ENCODE assay signal across 8 mouse cellular contexts in genomic region chr7:141561682-141562391, GRCm38 (mm10). TPM values are rescaled to one million over a fixed set of nuclear protein-coding genes. Genes with fewer than 3 reads are reported as not detected.
DNase-seq lines count a peak whose midpoint lies in the region; ATAC-seq lines count a peak whose summit lies in the region.

Ap2a2 (plus strand) TSS chr7:141562173.

- peak within 1 kb of the TSS; percentile 97 for H3K9ac ChIP-seq in heart, embryonic 13.5 days
- H3K9ac ChIP-seq in liver, embryonic 12.5 days: peak within 1 kb of the TSS; percentile 99
- H3K9ac ChIP-seq in stomach, embryonic 15.5 days: peak within 1 kb of the TSS; percentile 98

- H3K27ac ChIP-seq in heart, embryonic 13.5 days (replicated peaks): peak within 1 kb of the TSS; percentile 89
- peak within 1 kb of the TSS; percentile 98 for H3K27ac ChIP-seq in liver, embryonic 12.5 days
- H3K27ac ChIP-seq in stomach, embryonic 15.5 days: peak within 1 kb of the TSS; percentile 90

- peaks cover 50% of the 10 kb centered on the region for H3K4me1 ChIP-seq in heart, embryonic 13.5 days
- peaks cover 91% of the 10 kb centered on the region for H3K4me1 ChIP-seq in liver, embryonic 12.5 days
- H3K4me1 ChIP-seq in stomach, embryonic 15.5 days: peaks cover 22% of the 10 kb centered on the region

- DNase-seq in CD4-positive helper T cell, adult 2 months (ENCODE audit: low read depth, low spot score): peak; percentile 94
- peak; percentile 91 for DNase-seq in brain, embryonic 18.5 days (ENCODE audit: low read depth, low spot score)
- peak; percentile 97 for DNase-seq in kidney, postnatal 10 days
- DNase-seq in natural killer cell, adult 2 months (ENCODE audit: low spot score in 2 of 2): peak; percentile 77 to 83

- under 1% methylated on average over 71 of the region's 72 CpGs for WGBS in heart, embryonic 13.5 days
- WGBS in liver, embryonic 12.5 days (ENCODE audit: insufficient replicate concordance): under 1% methylated on average over 72 of the region's 72 CpGs
- WGBS in stomach, embryonic 15.5 days: under 1% methylated on average over 68 of the region's 72 CpGs

- H3K4me2 ChIP-seq in heart, embryonic 13.5 days: peak within 1 kb of the TSS; percentile 95
- H3K4me2 ChIP-seq in liver, embryonic 12.5 days: peak within 1 kb of the TSS; percentile 90
- H3K4me2 ChIP-seq in stomach, embryonic 15.5 days: peak within 1 kb of the TSS; percentile 94

- H3K4me3 ChIP-seq in heart, embryonic 13.5 days: peak within 1 kb of the TSS; percentile 80
- peak within 1 kb of the TSS; percentile 99 for H3K4me3 ChIP-seq in liver, embryonic 12.5 days
- peak within 1 kb of the TSS; percentile 100 for H3K4me3 ChIP-seq in stomach, embryonic 15.5 days (replicated peaks)

- H3K36me3 ChIP-seq in heart, embryonic 13.5 days: peaks cover 12% of the 10 kb centered on the region
- peaks cover 25% of the 10 kb centered on the region for H3K36me3 ChIP-seq in liver, embryonic 12.5 days
- no peaks in the 10 kb centered on the region for H3K36me3 ChIP-seq in stomach, embryonic 15.5 days

- H3K27me3 ChIP-seq in heart, embryonic 13.5 days (replicated peaks): no peaks in the 10 kb centered on the region
- no peaks in the 10 kb centered on the region for H3K27me3 ChIP-seq in liver, embryonic 12.5 days (replicated peaks)
- H3K27me3 ChIP-seq in stomach, embryonic 15.5 days (replicated peaks): no peaks in the 10 kb centered on the region

- ATAC-seq in erythroid progenitor cell, adult 5-6 weeks (replicated peaks; ENCODE audit: low FRiP score, poor library complexity, severe bottlenecking): peak; percentile 64
- ATAC-seq in heart, embryonic 13.5 days (ENCODE audit: extremely low read depth, insufficient number of reproducible peaks, low FRiP score, low TSS enrichment): peak; percentile 91
- ATAC-seq in liver, embryonic 12.5 days: peak; percentile 86
- ATAC-seq in stomach, embryonic 15.5 days (ENCODE audit: insufficient read depth, low FRiP score, low read depth): peak; percentile 94

- H3K9me3 ChIP-seq in heart, embryonic 13.5 days: no peaks in the 10 kb centered on the region
- no peaks in the 10 kb centered on the region for H3K9me3 ChIP-seq in liver, embryonic 12.5 days (replicated peaks)
- H3K9me3 ChIP-seq in stomach, embryonic 15.5 days: no peaks in the 10 kb centered on the region

RNA-seq across cellular contexts. Expression of gene Ap2a2, which starts in this region (rescaled TPM):
- total RNA-seq in erythroid progenitor cell, adult 5-6 weeks (2015; ENCODE audit: low replicate concordance): 71.7 and 96.2 TPM in 2 replicates
- total RNA-seq in erythroid progenitor cell, adult 5-6 weeks (2017; ENCODE audit: low replicate concordance): 108 and 150 TPM in 2 replicates
- polyA plus RNA-seq in heart, embryonic 13.5 days (2015; fragmentation: Nextera tagmentation; extraction: Ambion mirVana): 50.8 and 54.8 TPM in 2 replicates
- 91.6 and 92.0 TPM in 2 replicates for polyA plus RNA-seq in liver, embryonic 12.5 days (2016; fragmentation: Nextera tagmentation; extraction: Ambion mirVana)
- 78.4 TPM in 2 replicates for polyA plus RNA-seq in stomach, embryonic 15.5 days (2015; fragmentation: Nextera tagmentation; extraction: Ambion mirVana)

Comparison
In these comparisons a context has a peak if more than half of its experiments do, and no peak if none do; other contexts are left out.
1. Peak in every context shown above with its lines: DNase-seq, ATAC-seq, H3K4me3 ChIP-seq and H3K27ac ChIP-seq.